Mouse (Mus musculus): Measurements from ENCODE around the gene Zfp598. TPM values are rescaled to one million over a fixed set of nuclear protein-coding genes. Genes with fewer than 3 reads are reported as not detected.

The Zfp598 gene
- 40.9 and 47.0 TPM in 2 replicates for total RNA-seq (2014; rRNA removed)
- 14.2 and 14.6 TPM in 2 replicates for polyA plus RNA-seq (2015; fragmentation: Nextera tagmentation; extraction: Ambion mirVana)

DNA sequence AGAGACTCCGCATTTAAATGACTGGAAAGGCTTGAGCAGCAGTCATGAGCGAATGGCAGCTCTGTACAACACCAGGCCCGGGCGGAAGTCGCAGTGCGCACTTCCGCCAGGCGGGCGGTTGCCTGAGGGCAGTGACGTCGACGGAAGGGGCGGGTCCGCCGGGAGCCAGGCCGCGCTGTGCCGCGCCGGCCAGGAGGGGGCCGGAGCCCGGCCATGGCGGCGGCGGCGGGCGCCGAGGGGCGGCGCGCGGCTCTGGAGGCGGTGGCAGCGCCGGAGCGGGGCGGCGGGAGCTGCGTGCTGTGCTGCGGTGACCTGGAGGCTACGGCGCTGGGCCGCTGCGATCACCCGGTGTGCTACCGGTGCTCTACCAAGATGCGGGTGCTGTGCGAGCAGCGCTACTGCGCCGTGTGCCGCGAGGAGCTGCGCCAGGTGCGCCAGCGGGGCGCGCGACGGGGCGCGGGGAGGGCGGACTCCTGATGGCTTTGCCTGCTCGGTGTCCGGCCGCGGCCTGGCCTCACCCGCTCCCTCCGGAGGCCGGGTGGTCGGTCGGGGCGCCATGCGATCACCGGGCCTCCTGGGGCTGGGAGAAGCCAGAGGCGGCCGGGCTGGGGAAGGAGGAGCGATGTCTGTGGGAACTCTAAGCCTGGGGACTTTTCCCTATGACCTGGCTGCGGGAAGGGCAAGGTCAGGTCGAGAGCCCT lies at the start of gene Zfp598:
Gene Zfp598, plus strand, starts transcription at position 143 of the 701 bp plus-strand sequence.
- 0 out of 2 replicates have a peak, but pooled peaks have one; percentile 18 for TF ChIP-seq CTCF (IDR thresholded peaks at IDR 0.05; ENCODE audit: low read depth)

DNA sequence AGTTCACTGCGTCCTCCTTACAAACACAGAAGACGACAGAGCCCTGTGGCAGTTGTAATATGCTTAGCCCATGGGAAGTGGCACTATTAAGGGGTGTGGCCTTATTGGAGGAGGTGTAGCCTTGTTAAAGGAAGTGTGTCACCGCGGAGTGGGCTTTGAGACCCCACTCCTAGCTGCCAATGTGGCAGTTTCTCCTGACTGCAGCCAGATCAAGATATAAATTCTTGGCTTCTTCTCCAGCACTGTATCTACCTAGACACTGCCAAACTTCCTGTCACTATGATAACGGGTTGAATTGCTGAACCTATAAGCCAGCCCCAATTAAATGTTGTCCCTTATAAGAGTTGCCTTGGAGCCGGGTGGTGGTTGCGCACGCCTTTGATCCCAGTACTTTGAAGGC lies 44.0 kb upstream of the Zfp598 start:
- Histone ChIP-seq H3K27me3 (ENCODE audit: insufficient read depth, low read length) (no peaks in the 10 kb centered on the region), H3K4me3 (ENCODE audit: low read length) (no peak overlapping the region), H3K9ac (replicated peaks; ENCODE audit: low read length) (no peak overlapping the region), H3K27ac (no peak overlapping the region), H3K9me3 (ENCODE audit: low read length) (no peaks in the 10 kb centered on the region), H3K36me3 (ENCODE audit: insufficient read depth, low read length) (peaks cover 84% of the 10 kb centered on the region), H3K4me1 (ENCODE audit: insufficient read depth, low read length) (no peaks in the 10 kb centered on the region), H3K4me2 (ENCODE audit: low read depth, low read length) (no peak overlapping the region)
- WGBS: 91% methylated on average over 8 of the region's 8 CpGs
- ATAC-seq (no peak), DNase-seq (ENCODE audit: low spot score) (no peak)
- TF ChIP-seq CTCF (IDR thresholded peaks at IDR 0.05; ENCODE audit: low read depth): no peak

More for the DNA sequence above, at the start of gene Zfp598:
- Histone ChIP-seq H3K4me2 (ENCODE audit: low read depth, low read length) (peak within 1 kb of the TSS; percentile 67), H3K27me3 (ENCODE audit: insufficient read depth, low read length) (no peaks in the 10 kb centered on the region), H3K36me3 (ENCODE audit: insufficient read depth, low read length) (no peaks in the 10 kb centered on the region), H3K27ac (peak within 1 kb of the TSS; percentile 92), H3K9me3 (ENCODE audit: low read length) (no peaks in the 10 kb centered on the region), H3K4me3 (ENCODE audit: low read length) (peak within 1 kb of the TSS; percentile 88), H3K9ac (replicated peaks; ENCODE audit: low read length) (peak within 1 kb of the TSS; percentile 97), H3K4me1 (ENCODE audit: insufficient read depth, low read length) (peaks cover 14% of the 10 kb centered on the region)
- peak; percentile 99 for ATAC-seq
- 2% methylated on average over 67 of the region's 80 CpGs for WGBS
- peak; percentile 97 for DNase-seq (ENCODE audit: low spot score)

DNA sequence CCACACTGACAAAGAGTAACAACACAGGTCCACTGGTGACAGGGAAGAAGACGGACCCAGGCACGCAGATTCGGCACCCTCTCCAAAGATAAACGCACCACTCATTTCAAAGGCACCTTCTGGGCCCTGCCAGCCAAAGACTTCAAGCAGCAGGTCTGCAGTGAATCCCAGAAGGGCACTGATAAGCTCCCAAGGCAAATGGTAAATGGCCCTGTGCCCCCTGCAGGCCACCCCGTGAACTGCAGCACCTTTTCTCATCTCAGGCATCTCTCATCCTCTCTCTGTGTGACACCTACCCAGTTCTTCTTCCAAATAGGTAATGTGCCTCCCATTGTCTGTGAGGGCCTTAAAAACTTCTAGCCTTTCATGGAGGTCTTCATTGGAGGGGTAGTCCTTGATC lies 40.8 kb upstream of the Zfp598 start:
- Histone ChIP-seq H3K9ac (replicated peaks; ENCODE audit: low read length) (no peak overlapping the region), H3K36me3 (ENCODE audit: insufficient read depth, low read length) (peaks cover 58% of the 10 kb centered on the region), H3K4me1 (ENCODE audit: insufficient read depth, low read length) (peaks cover 4% of the 10 kb centered on the region; the same call in 1 of the 2 replicates), H3K9me3 (ENCODE audit: low read length) (no peaks in the 10 kb centered on the region), H3K4me3 (ENCODE audit: low read length) (no peak overlapping the region), H3K4me2 (ENCODE audit: low read depth, low read length) (no peak overlapping the region), H3K27me3 (ENCODE audit: insufficient read depth, low read length) (no peaks in the 10 kb centered on the region), H3K27ac (no peak overlapping the region)
- ATAC-seq: no peak
- peak; percentile 95 for TF ChIP-seq CTCF (IDR thresholded peaks at IDR 0.05; ENCODE audit: low read depth)
- DNase-seq (ENCODE audit: low spot score): peak; percentile 56
- WGBS: 48% methylated on average over 5 of the region's 5 CpGs

DNA sequence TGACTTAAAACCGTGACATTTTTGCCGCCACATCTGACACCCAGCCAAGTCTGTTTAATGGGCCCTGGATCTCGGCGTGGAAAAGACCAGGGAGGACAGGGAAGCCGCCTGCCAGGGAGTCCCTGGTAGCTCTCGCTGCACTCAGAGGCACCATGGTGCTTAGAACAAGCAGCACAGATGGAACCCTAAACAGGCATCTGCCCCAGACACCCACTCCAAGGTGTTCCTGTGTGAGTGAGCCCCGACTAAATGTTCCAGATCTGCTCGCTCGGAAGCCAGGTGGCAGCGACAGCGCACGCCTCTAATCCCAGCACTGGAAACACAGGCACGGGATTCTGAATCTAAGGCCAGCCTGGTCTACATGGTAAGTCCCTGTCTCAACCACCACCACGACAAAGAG lies 39.4 kb upstream of the Zfp598 start:
- H3K9me3 ChIP-seq (ENCODE audit: low read length): no peaks in the 10 kb centered on the region
- no peak for TF ChIP-seq CTCF (IDR thresholded peaks at IDR 0.05; ENCODE audit: low read depth)
- no peaks in the 10 kb centered on the region for H3K27me3 ChIP-seq (ENCODE audit: insufficient read depth, low read length)
- H3K4me3 ChIP-seq (ENCODE audit: low read length): no peak overlapping the region
- peaks cover 4% of the 10 kb centered on the region; the same call in 1 of the 2 replicates for H3K4me1 ChIP-seq (ENCODE audit: insufficient read depth, low read length)
- 89% methylated on average over 14 of the region's 14 CpGs for WGBS
- no peak overlapping the region for H3K4me2 ChIP-seq (ENCODE audit: low read depth, low read length)
- no peak overlapping the region for H3K27ac ChIP-seq
- H3K9ac ChIP-seq (replicated peaks; ENCODE audit: low read length): no peak overlapping the region
- H3K36me3 ChIP-seq (ENCODE audit: insufficient read depth, low read length): peaks cover 44% of the 10 kb centered on the region
- ATAC-seq: no peak
- no peak for DNase-seq (ENCODE audit: low spot score)

DNA sequence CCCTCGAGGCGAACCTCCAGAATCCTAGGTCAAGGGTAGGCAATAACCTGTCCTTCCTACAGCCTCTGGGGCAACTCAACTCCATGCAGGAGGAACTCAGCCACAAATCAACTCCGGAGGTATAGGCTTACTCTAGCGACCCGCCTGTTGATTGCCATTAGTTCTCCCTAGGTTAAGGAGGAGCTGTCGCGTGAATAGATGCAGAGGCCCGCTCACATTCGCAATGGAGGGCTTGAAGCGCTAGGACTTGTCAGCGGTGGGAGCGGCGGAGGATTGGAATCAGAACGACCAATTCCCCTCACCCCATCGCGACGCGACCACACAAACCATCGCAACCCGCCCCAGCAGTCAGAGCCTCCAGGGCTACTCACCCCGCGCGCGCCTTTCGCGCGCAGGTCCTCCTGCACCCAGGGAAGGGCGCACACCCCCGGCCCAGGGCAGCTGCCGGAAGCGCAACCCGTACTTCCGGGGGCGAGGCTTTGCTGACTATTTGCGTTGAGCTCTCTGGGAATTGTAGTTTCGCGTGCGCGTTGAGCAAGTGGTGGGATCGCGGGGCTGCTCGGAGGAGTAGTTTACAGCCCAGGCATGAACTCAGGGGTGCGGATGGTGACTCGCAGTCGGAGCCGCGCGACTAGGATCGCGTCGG lies 37.2 kb upstream of the Zfp598 start, which contains the start of the genes Tsc2 and Nthl1:
Gene Tsc2, minus strand, starts transcription at position 464 of the 646 bp plus-strand sequence.
Gene Nthl1, plus strand, starts transcription at position 514 of the 646 bp plus-strand sequence.
- peaks cover 30% of the 10 kb centered on the region for H3K36me3 ChIP-seq (ENCODE audit: insufficient read depth, low read length)
- DNase-seq (ENCODE audit: low spot score): peak; percentile 94
- H3K4me2 ChIP-seq (ENCODE audit: low read depth, low read length): peak within 1 kb of the TSS; percentile 89
- H3K9ac ChIP-seq (replicated peaks; ENCODE audit: low read length): peak within 1 kb of the TSS; percentile 64
- no peak for TF ChIP-seq CTCF (IDR thresholded peaks at IDR 0.05; ENCODE audit: low read depth)
- H3K27me3 ChIP-seq (ENCODE audit: insufficient read depth, low read length): no peaks in the 10 kb centered on the region
- H3K9me3 ChIP-seq (ENCODE audit: low read length): no peaks in the 10 kb centered on the region
- peak within 1 kb of the TSS; percentile 84 for H3K27ac ChIP-seq
- peaks cover 4% of the 10 kb centered on the region; the same call in 1 of the 2 replicates for H3K4me1 ChIP-seq (ENCODE audit: insufficient read depth, low read length)
- peak; percentile 92 for ATAC-seq
- WGBS: 2% methylated on average over 51 of the region's 51 CpGs
- H3K4me3 ChIP-seq (ENCODE audit: low read length): peak within 1 kb of the TSS; percentile 63

DNA sequence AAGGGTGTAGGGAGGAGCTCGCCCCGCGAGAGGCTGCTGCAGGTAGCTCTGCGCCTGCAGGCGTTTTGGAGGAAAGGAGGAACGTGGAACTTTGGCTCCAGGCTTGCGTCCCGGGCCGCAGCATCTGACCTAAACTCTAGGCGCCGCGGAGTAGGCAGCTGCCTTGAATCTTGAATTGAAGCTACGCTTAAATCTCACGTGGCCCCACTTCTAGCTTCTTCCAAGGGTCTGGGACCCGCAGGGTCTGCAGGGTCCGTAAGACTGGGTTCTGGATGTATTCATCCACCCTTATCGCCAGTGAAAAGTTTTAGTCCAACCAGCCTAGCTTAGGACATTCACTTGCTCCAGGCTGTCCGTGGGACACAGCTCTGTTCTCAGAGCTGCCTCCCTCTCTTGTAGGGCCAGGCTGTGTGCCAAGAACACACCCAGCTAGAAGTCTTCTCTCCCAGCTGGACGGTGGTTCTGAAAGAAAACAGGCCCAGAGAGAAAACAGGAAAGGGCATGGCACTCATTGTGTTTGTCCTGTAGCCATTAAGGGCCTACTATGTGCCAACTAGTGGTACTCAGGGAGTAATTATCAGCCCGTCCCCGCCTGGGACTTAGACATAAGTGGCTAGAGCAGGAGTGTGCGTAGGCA lies 36.6 kb upstream of the Zfp598 start:
- TF ChIP-seq CTCF (IDR thresholded peaks at IDR 0.05; ENCODE audit: low read depth): no peak
- Histone ChIP-seq H3K4me1 (ENCODE audit: insufficient read depth, low read length) (peaks cover 4% of the 10 kb centered on the region; the same call in 1 of the 2 replicates), H3K4me2 (ENCODE audit: low read depth, low read length) (peak overlapping the region; percentile 89), H3K36me3 (ENCODE audit: insufficient read depth, low read length) (peaks cover 25% of the 10 kb centered on the region), H3K4me3 (ENCODE audit: low read length) (peak overlapping the region; percentile 63), H3K27ac (peak overlapping the region; percentile 84), H3K27me3 (ENCODE audit: insufficient read depth, low read length) (no peaks in the 10 kb centered on the region), H3K9me3 (ENCODE audit: low read length) (no peaks in the 10 kb centered on the region), H3K9ac (replicated peaks; ENCODE audit: low read length) (peak overlapping the region; percentile 64)
- 11% methylated on average over 22 of the region's 22 CpGs for WGBS
- DNase-seq (ENCODE audit: low spot score): peak; percentile 49
- ATAC-seq: peak; percentile 39
